In genomic region chr3:53329528-53329927, GRCm38 (mm10) we compare ENCODE assay signal across 8 mouse cellular contexts.
DNase-seq lines count a peak whose midpoint lies in the region; ATAC-seq and TF ChIP-seq lines count a peak whose summit lies in the region.
"Had no signal": no experiment of that assay in that cellular context is flagged by ENCODE, and none has a peak within 500 bp of the region (broad histone marks: within the 10 kb centered on the region; RNA-seq: fewer than 3 reads in every experiment).

No protein-coding gene starts in this region.

- H3K4me1 ChIP-seq in midbrain, postnatal 0 days (ENCODE audit: insufficient read depth, low read length): no peaks in the 10 kb centered on the region
- peaks cover 17% of the 10 kb centered on the region for H3K4me1 ChIP-seq in midbrain, embryonic 16.5 days (ENCODE audit: control insufficient read depth, insufficient read depth, low read length)
- peaks cover 3% of the 10 kb centered on the region; the same call in 1 of the 2 replicates for H3K4me1 ChIP-seq in neural tube, embryonic 11.5 days (ENCODE audit: control insufficient read depth, insufficient read depth, low read length)

- peak; percentile 89 for TF ChIP-seq CTCF in midbrain, postnatal 0 days (IDR thresholded peaks at IDR 0.05)

- WGBS in midbrain, postnatal 0 days: 53% methylated on average over 3 of the region's 3 CpGs
- WGBS in midbrain, embryonic 16.5 days: 60% methylated on average over 3 of the region's 3 CpGs
- 69% methylated on average over 3 of the region's 3 CpGs for WGBS in neural tube, embryonic 11.5 days

- no peak overlapping the region for H3K4me3 ChIP-seq in midbrain, postnatal 0 days (ENCODE audit: low read depth, low read length)
- no peak overlapping the region for H3K4me3 ChIP-seq in midbrain, embryonic 16.5 days (ENCODE audit: low read depth, low read length)
- no peak overlapping the region for H3K4me3 ChIP-seq in neural tube, embryonic 11.5 days (ENCODE audit: low read depth, low read length)

- intact Hi-C loops in heart, postnatal 14 days (cut with DNase I): loop anchor here (2.0 kb wide), 1 partner anchor 297 kb away; no protein-coding TSS in a partner anchor

- no peak overlapping the region for H3K4me2 ChIP-seq in midbrain, postnatal 0 days (ENCODE audit: low read depth, low read length, poor library complexity, severe bottlenecking)
- H3K4me2 ChIP-seq in midbrain, embryonic 16.5 days (ENCODE audit: low read length): no peak overlapping the region
- no peak overlapping the region for H3K4me2 ChIP-seq in neural tube, embryonic 11.5 days (ENCODE audit: low read depth)

- no peaks in the 10 kb centered on the region for H3K36me3 ChIP-seq in midbrain, postnatal 0 days (ENCODE audit: insufficient read depth, low read length)
- H3K36me3 ChIP-seq in midbrain, embryonic 16.5 days (ENCODE audit: control insufficient read depth, insufficient read depth, low read length): no peaks in the 10 kb centered on the region
- H3K36me3 ChIP-seq in neural tube, embryonic 11.5 days (ENCODE audit: control insufficient read depth, insufficient read depth, low read length): no peaks in the 10 kb centered on the region

- no peaks in the 10 kb centered on the region for H3K27me3 ChIP-seq in midbrain, postnatal 0 days (ENCODE audit: insufficient read depth, low read length)
- H3K27me3 ChIP-seq in midbrain, embryonic 16.5 days (ENCODE audit: control insufficient read depth, insufficient read depth, low read depth, low read length): no peaks in the 10 kb centered on the region
- H3K27me3 ChIP-seq in neural tube, embryonic 11.5 days (ENCODE audit: control insufficient read depth, insufficient read depth, low read length): no peaks in the 10 kb centered on the region

- no peak overlapping the region for H3K9ac ChIP-seq in midbrain, postnatal 0 days (replicated peaks; ENCODE audit: low read length, poor library complexity, severe bottlenecking)
- H3K9ac ChIP-seq in midbrain, embryonic 16.5 days (ENCODE audit: low read depth, low read length): no peak overlapping the region
- H3K9ac ChIP-seq in neural tube, embryonic 11.5 days (ENCODE audit: low read length): no peak overlapping the region

- ATAC-seq in midbrain, postnatal 0 days (ENCODE audit: low FRiP score): no peak
- ATAC-seq in midbrain, embryonic 16.5 days: no peak
- ATAC-seq in neural tube, embryonic 11.5 days (ENCODE audit: insufficient read depth, low FRiP score, low TSS enrichment): no peak

- H3K27ac ChIP-seq in midbrain, postnatal 0 days (ENCODE audit: low read depth, low read length): no peak overlapping the region
- H3K27ac ChIP-seq in midbrain, embryonic 16.5 days (ENCODE audit: low read length): no peak overlapping the region
- no peak overlapping the region for H3K27ac ChIP-seq in neural tube, embryonic 11.5 days (ENCODE audit: low read depth, low read length)

- DNase-seq in heart, postnatal 14 days: peak; percentile 9 to 11
- DNase-seq in heart, adult 11 months: no peak
- DNase-seq in midbrain, postnatal 0 days (ENCODE audit: low spot score): peak; percentile 40
- DNase-seq in adrenal gland, postnatal 25 days: peak; percentile 13
- DNase-seq in neural tube, embryonic 11.5 days (ENCODE audit: low spot score): peak; percentile 46
- DNase-seq in yolk sac, embryonic 10.5 days (ENCODE audit: low spot score): no peak
- DNase-seq: retina, postnatal 1 day had no signal

- H3K9me3 ChIP-seq in midbrain, postnatal 0 days (ENCODE audit: low read length): no peaks in the 10 kb centered on the region
- no peaks in the 10 kb centered on the region for H3K9me3 ChIP-seq in midbrain, embryonic 16.5 days (replicated peaks; ENCODE audit: control insufficient read depth, low read length, poor library complexity, severe bottlenecking)
- H3K9me3 ChIP-seq in neural tube, embryonic 11.5 days (ENCODE audit: control insufficient read depth, low read length): no peaks in the 10 kb centered on the region

Comparison
In these comparisons a context has a peak if more than half of its experiments do, and no peak if none do; other contexts are left out.
1. DNase-seq: peak in heart, postnatal 14 days (2 of 2), midbrain, postnatal 0 days (single experiment), adrenal gland, postnatal 25 days (single experiment) and neural tube, embryonic 11.5 days (single experiment); none in heart, adult 11 months (single experiment) and yolk sac, embryonic 10.5 days (single experiment).